8 mouse cellular contexts compared by ENCODE assay signal in genomic region chr11:67482217-67482760, GRCm38 (mm10). TPM values are rescaled to one million over a fixed set of nuclear protein-coding genes. Genes with fewer than 3 reads are reported as not detected.
A peak's percentile ranks its signal among the peaks of the same experiment; 100 is the strongest.
DNase-seq lines count a peak whose midpoint lies in the region; ATAC-seq and TF ChIP-seq lines count a peak whose summit lies in the region.

No protein-coding gene starts in this region.

- H3K9me3 ChIP-seq in midbrain, postnatal 0 days (ENCODE audit: low read length) = no peaks in the 10 kb centered on the region
- no peaks in the 10 kb centered on the region for H3K9me3 ChIP-seq in midbrain, embryonic 14.5 days (ENCODE audit: control insufficient read depth, low read length)

- no peak overlapping the region for H3K4me3 ChIP-seq in midbrain, postnatal 0 days (ENCODE audit: low read depth, low read length)
- no peak overlapping the region for H3K4me3 ChIP-seq in midbrain, embryonic 14.5 days (replicated peaks; ENCODE audit: low read depth, low read length)

- intact Hi-C loops in heart, postnatal 10 days (cut with DNase I) = no loop called here

- H3K4me1 ChIP-seq in midbrain, postnatal 0 days (ENCODE audit: insufficient read depth, low read length) = no peaks in the 10 kb centered on the region
- no peaks in the 10 kb centered on the region for H3K4me1 ChIP-seq in midbrain, embryonic 14.5 days (ENCODE audit: control insufficient read depth, insufficient read depth, low read length)

- H3K9ac ChIP-seq in midbrain, postnatal 0 days (replicated peaks; ENCODE audit: low read length, poor library complexity, severe bottlenecking) = no peak overlapping the region
- no peak overlapping the region for H3K9ac ChIP-seq in midbrain, embryonic 14.5 days (replicated peaks; ENCODE audit: low read length)

- no peak overlapping the region for H3K4me2 ChIP-seq in midbrain, postnatal 0 days (ENCODE audit: low read depth, low read length, poor library complexity, severe bottlenecking)
- no peak overlapping the region for H3K4me2 ChIP-seq in midbrain, embryonic 14.5 days (ENCODE audit: low read length)

- no peaks in the 10 kb centered on the region for H3K27me3 ChIP-seq in midbrain, postnatal 0 days (ENCODE audit: insufficient read depth, low read length)
- no peaks in the 10 kb centered on the region for H3K27me3 ChIP-seq in midbrain, embryonic 14.5 days (ENCODE audit: control insufficient read depth, insufficient read depth, low read length)

- no peaks in the 10 kb centered on the region for H3K36me3 ChIP-seq in midbrain, postnatal 0 days (ENCODE audit: insufficient read depth, low read length)
- no peaks in the 10 kb centered on the region for H3K36me3 ChIP-seq in midbrain, embryonic 14.5 days (ENCODE audit: control insufficient read depth, insufficient read depth, low read length)

- 63% methylated on average over 9 of the region's 9 CpGs for WGBS in midbrain, postnatal 0 days
- WGBS in midbrain, embryonic 14.5 days = 77% methylated on average over 9 of the region's 9 CpGs

- no peak overlapping the region; the same call in 1 of the 2 replicates for H3K27ac ChIP-seq in midbrain, postnatal 0 days (ENCODE audit: low read depth, low read length)
- H3K27ac ChIP-seq in midbrain, embryonic 14.5 days (replicated peaks; ENCODE audit: low read depth, low read length) = no peak overlapping the region

- peak; percentile 42 for DNase-seq in adrenal gland, postnatal 10 days
- DNase-seq in adrenal gland, postnatal 4 days (ENCODE audit: low spot score in 2 of 2) = no peak
- peak; percentile 71 for DNase-seq in midbrain, postnatal 0 days (ENCODE audit: low spot score)
- DNase-seq in midbrain, embryonic 14.5 days = no peak
- DNase-seq in heart, postnatal 10 days = peak; percentile 78 to 79
- peak; percentile 14 for DNase-seq in lung, postnatal 36 days
- DNase-seq in spleen, postnatal 14 days (ENCODE audit: low spot score in 2 of 2) = no peak
- DNase-seq in adrenal gland, adult 18-20 months (ENCODE audit: low spot score in 2 of 2) = no peak

- TF ChIP-seq CTCF in midbrain, postnatal 0 days (IDR thresholded peaks at IDR 0.05) = no peak

- no peak for ATAC-seq in midbrain, postnatal 0 days (ENCODE audit: low FRiP score)
- ATAC-seq in midbrain, embryonic 14.5 days (ENCODE audit: low FRiP score, low TSS enrichment) = no peak

RNA-seq across cellular contexts. Expression of gene Gas7, which starts 27.1 kb away (rescaled TPM):
- total RNA-seq in adrenal gland, postnatal 10 days (2021) = 10 to 100 TPM; 22.5 to 25.8 TPM
- total RNA-seq in adrenal gland, postnatal 4 days (2021) = 10 to 100 TPM; 30.5 to 32.9 TPM
- 118 and 135 TPM in 2 replicates for total RNA-seq in midbrain, postnatal 0 days (2014; rRNA removed)
- 80.3 and 82.1 TPM in 2 replicates for polyA plus RNA-seq in midbrain, postnatal 0 days (2015; fragmentation: Nextera tagmentation; extraction: Ambion mirVana)
- polyA plus RNA-seq in midbrain, embryonic 14.5 days (2014; fragmentation: Nextera tagmentation; extraction: Ambion mirVana) = 15.7 and 23.8 TPM in 2 replicates
- total RNA-seq in heart, postnatal 10 days (2021) = 10 to 100 TPM; 21.3 to 22.2 TPM
- 10 to 100 TPM; 35.5 to 52.9 TPM for total RNA-seq in adrenal gland, adult 18-20 months (2021)

Comparison
In these comparisons a context has a peak if more than half of its experiments do, and no peak if none do; other contexts are left out.
1. DNase-seq: peak in adrenal gland, postnatal 10 days (single experiment), midbrain, postnatal 0 days (single experiment), heart, postnatal 10 days (2 of 2) and lung, postnatal 36 days (single experiment); none in adrenal gland, postnatal 4 days (0 of 2), midbrain, embryonic 14.5 days (single experiment), spleen, postnatal 14 days (0 of 2) and adrenal gland, adult 18-20 months (0 of 2).